Mouse (Mus musculus) stomach, embryonic 15.5 days (tissue): ENCODE data around the gene Rnf26. TPM values are rescaled to one million over a fixed set of nuclear protein-coding genes. Genes with fewer than 3 reads are reported as not detected.
A peak's percentile ranks its signal among the peaks of the same experiment; 100 is the strongest.

Experiments
- ATAC-seq: fragments of 200-750 bp; cut with Nextera tagmentation; 2 replicates; pipeline ENCODE4 v1.8.0; 2017; ENCODE audit warnings: low read depth, moderate number of reproducible peaks, moderate TSS enrichment; ENCODE audit not compliant: insufficient read depth, low FRiP score
- H3K27ac ChIP-seq: fragments of 300-500 bp; sonication (generic); 2 replicates; pipeline ENCODE4 v1.5.1; 2015; ENCODE audit warnings: mild to moderate bottlenecking, inconsistent platforms
- H3K27me3 ChIP-seq: fragments of 300-500 bp; sonication (generic); replicated peaks from 2 replicates; pipeline ENCODE4 v1.6.1; 2015; ENCODE audit warnings: inconsistent platforms
- H3K36me3 ChIP-seq: fragments of 300-500 bp; sonication (generic); 2 replicates; pipeline ENCODE4 v1.6.1; 2015; ENCODE audit warnings: inconsistent platforms
- H3K4me1 ChIP-seq: fragments of 300-500 bp; sonication (generic); 2 replicates; pipeline ENCODE4 v1.6.1; 2015; ENCODE audit warnings: inconsistent platforms
- H3K4me2 ChIP-seq: fragments of 300-500 bp; sonication (generic); 2 replicates; pipeline ENCODE4 v1.6.1; 2015; ENCODE audit warnings: mild to moderate bottlenecking, inconsistent platforms
- H3K4me3 ChIP-seq: fragments of 300-500 bp; sonication (generic); replicated peaks from 2 replicates; pipeline ENCODE4 v1.5.1; 2015; ENCODE audit warnings: inconsistent platforms
- H3K9ac ChIP-seq: fragments of 300-500 bp; sonication (generic); 2 replicates; pipeline ENCODE4 v1.6.1; 2015; ENCODE audit warnings: inconsistent platforms
- H3K9me3 ChIP-seq: fragments of 300-500 bp; sonication (generic); 2 replicates; pipeline ENCODE4 v1.6.1; 2016; ENCODE audit warnings: inconsistent platforms
- WGBS: fragments of 180-500 bp; shearing (Covaris S2); methylation state at CpG from one replicate; pipeline ENCODE4 v1.1.7; 2015; 5-methylcytosine and 5-hydroxymethylcytosine counted together
- polyA plus RNA-seq: library from polyadenylated mRNA; unstranded; fragments of >200 nt; fragmentation: Nextera tagmentation; extraction: Ambion mirVana; gene quantifications from 2 replicates; pipeline ENCODE4 v1.2.1, GENCODE M21; 2015

Gene Rnf26
- polyA plus RNA-seq, 1 experiment from 2014 or later, result 59.9 TPM

GRCm38 (mm10) chr9:44106596-44106995 lies 6.7 kb downstream of the Rnf26 start:
- no peak overlapping the region for H3K9ac ChIP-seq
- ATAC-seq, result no peak
- no peaks in the 10 kb centered on the region for H3K9me3 ChIP-seq
- no peaks in the 10 kb centered on the region for H3K27me3 ChIP-seq
- H3K36me3 ChIP-seq, result no peaks in the 10 kb centered on the region; the same call in 1 of the 2 replicates
- peak overlapping the region; percentile 62 for H3K27ac ChIP-seq
- H3K4me3 ChIP-seq, result no peak overlapping the region
- 69% methylated on average over 4 of the region's 4 CpGs for WGBS
- H3K4me2 ChIP-seq, result peak overlapping the region; percentile 38
- peaks cover 48% of the 10 kb centered on the region for H3K4me1 ChIP-seq

- Histone ChIP-seq H3K4me3 (no peak overlapping the region), H3K27ac (peak overlapping the region; percentile 62; the same call in 1 of the 2 replicates), H3K4me1 (peaks cover 48% of the 10 kb centered on the region)
Observed at GRCm38 (mm10) chr9:44106182-44106581, 7.1 kb downstream of the Rnf26 start.

DNA sequence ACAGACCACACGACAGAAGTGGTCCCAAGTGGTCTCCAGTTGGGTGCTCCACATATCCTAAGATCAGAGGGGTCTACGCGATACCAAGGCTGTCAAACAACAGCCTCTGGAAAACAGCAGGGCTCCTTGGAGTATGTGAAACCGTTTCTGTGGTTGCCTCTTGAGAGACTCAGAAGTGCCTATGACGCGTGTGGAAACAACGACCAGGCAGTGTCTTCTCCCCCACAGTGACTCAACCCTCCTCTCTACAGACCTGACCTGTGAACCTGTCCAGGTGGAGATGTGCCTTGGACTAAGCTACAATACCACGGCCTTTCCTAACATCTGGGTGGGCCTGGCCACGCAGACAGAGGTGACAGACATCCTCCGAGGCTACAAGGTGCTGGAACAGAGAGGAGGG lies 7.5 kb downstream of the Rnf26 start:
- H3K9ac ChIP-seq, result no peak overlapping the region
- no peaks in the 10 kb centered on the region; the same call in 1 of the 2 replicates for H3K36me3 ChIP-seq
- no peaks in the 10 kb centered on the region for H3K27me3 ChIP-seq
- H3K4me3 ChIP-seq, result no peak overlapping the region
- H3K4me2 ChIP-seq, result no peak overlapping the region
- no peaks in the 10 kb centered on the region for H3K9me3 ChIP-seq
- ATAC-seq, result no peak
- H3K4me1 ChIP-seq, result peaks cover 48% of the 10 kb centered on the region
- no peak overlapping the region for H3K27ac ChIP-seq
- 85% methylated on average over 10 of the region's 10 CpGs for WGBS

More at GRCm38 (mm10) chr9:44106182-44106581, 7.1 kb downstream of the Rnf26 start:
- no peak overlapping the region for H3K4me2 ChIP-seq
- no peaks in the 10 kb centered on the region for H3K27me3 ChIP-seq
- H3K36me3 ChIP-seq, result no peaks in the 10 kb centered on the region; the same call in 1 of the 2 replicates
- H3K9ac ChIP-seq, result no peak overlapping the region
- ATAC-seq, result no peak
- WGBS, result 90% methylated on average over 7 of the region's 7 CpGs
- H3K9me3 ChIP-seq, result no peaks in the 10 kb centered on the region

DNA sequence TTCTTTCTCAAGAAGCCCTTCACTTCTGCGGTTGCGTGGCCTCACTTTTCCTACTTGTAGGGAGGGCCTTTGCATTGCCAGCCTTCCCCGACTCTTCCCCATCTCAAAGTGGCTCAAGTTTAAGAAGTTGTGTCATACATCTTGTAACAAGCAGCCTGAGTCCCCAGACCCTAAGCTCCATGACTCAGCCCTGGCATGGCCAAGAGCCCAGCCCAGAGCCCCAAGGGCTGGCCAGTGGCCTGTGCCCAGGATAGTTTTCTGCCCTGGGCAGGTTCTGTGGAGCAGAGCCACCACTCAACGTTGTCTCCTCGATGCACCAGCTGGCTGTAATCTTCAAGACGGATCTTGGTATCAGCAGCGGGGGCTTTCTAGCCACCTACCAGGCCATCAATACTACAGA lies 8.4 kb downstream of the Rnf26 start:
- peaks cover 41% of the 10 kb centered on the region for H3K4me1 ChIP-seq
- H3K27ac ChIP-seq, result no peak overlapping the region
- 85% methylated on average over 7 of the region's 7 CpGs for WGBS
- no peak overlapping the region for H3K4me3 ChIP-seq
- no peaks in the 10 kb centered on the region for H3K27me3 ChIP-seq
- no peak overlapping the region for H3K9ac ChIP-seq
- H3K4me2 ChIP-seq, result no peak overlapping the region
- ATAC-seq, result no peak
- H3K9me3 ChIP-seq, result no peaks in the 10 kb centered on the region
- H3K36me3 ChIP-seq, result no peaks in the 10 kb centered on the region; the same call in 1 of the 2 replicates

GRCm38 (mm10) chr9:44101490-44101889 lies 11.8 kb downstream of the Rnf26 start, which contains the start of gene Mfrp:
Gene Mfrp (plus strand): TSS chr9:44101729.
- no peak for ATAC-seq
- H3K4me2 ChIP-seq, result no peak within 1 kb of the TSS

DNA sequence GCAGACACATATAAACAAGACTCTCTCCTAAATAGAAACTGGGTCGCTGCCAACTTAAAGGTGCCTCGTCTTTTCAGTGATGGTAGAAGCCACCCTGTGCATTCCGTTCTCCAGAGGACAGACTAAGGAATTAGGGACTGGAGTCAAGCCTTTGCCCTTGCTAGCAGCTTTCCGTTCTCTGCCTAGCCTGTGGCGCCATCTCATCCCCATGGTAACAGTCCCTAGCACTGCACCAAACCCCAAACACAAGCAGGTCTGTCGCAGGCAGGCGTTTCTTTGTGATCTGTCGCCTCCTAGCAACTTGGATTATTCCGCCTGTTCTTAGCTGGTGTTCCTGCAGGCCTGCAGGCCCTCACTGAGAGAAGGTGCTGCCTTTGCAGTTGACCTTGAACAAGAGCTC lies 16.8 kb downstream of the Rnf26 start:
- no peak overlapping the region for H3K4me2 ChIP-seq
- peaks cover 6% of the 10 kb centered on the region for H3K4me1 ChIP-seq
- no peaks in the 10 kb centered on the region for H3K27me3 ChIP-seq
- ATAC-seq, result no peak
- H3K9me3 ChIP-seq, result no peaks in the 10 kb centered on the region
- H3K27ac ChIP-seq, result no peak overlapping the region
- no peak overlapping the region for H3K9ac ChIP-seq
- WGBS, result 35% methylated on average over 9 of the region's 9 CpGs
- H3K36me3 ChIP-seq, result 0 out of 2 replicates have a peak, but pooled peaks cover 4% of the 10 kb centered on the region
- no peak overlapping the region for H3K4me3 ChIP-seq

More at GRCm38 (mm10) chr9:44101490-44101889, 11.8 kb downstream of the Rnf26 start, which contains the start of gene Mfrp:
- H3K4me1 ChIP-seq, result 0 out of 2 replicates have a peak, but pooled peaks cover 8% of the 10 kb centered on the region
- H3K36me3 ChIP-seq, result no peaks in the 10 kb centered on the region; the same call in 1 of the 2 replicates
- no peaks in the 10 kb centered on the region for H3K9me3 ChIP-seq
- H3K27me3 ChIP-seq, result no peaks in the 10 kb centered on the region
- H3K4me3 ChIP-seq, result no peak within 1 kb of the TSS
- H3K27ac ChIP-seq, result no peak within 1 kb of the TSS
- 71% methylated on average over 9 of the region's 9 CpGs for WGBS
- no peak within 1 kb of the TSS for H3K9ac ChIP-seq

DNA sequence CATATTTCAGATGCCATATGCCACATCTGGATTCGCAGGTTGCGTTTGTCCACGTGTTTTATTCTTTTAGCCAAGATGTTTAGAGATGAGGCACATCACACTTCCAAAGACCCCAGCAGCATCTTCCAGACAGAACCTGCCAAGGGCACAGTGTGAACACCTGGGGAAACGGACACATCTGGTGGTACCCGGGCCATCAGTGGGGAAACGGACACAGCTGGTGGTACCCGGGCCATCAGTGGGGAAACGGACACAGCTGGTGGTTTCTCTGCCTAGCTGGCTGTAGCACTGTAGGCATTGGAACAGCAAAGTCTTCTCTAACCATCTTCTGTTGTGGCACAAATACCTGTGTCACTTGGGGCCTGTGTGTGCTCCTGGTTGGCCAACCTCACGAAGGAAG lies 17.5 kb downstream of the Rnf26 start:
- no peak for ATAC-seq
- Histone ChIP-seq H3K4me2 (no peak overlapping the region), H3K36me3 (0 out of 2 replicates have a peak, but pooled peaks cover 4% of the 10 kb centered on the region), H3K4me1 (peaks cover 6% of the 10 kb centered on the region), H3K9ac (no peak overlapping the region), H3K27ac (no peak overlapping the region), H3K9me3 (no peaks in the 10 kb centered on the region), H3K27me3 (no peaks in the 10 kb centered on the region), H3K4me3 (no peak overlapping the region)
- WGBS, result 88% methylated on average over 9 of the region's 9 CpGs

GRCm38 (mm10) chr9:44094737-44095136 lies 18.6 kb downstream of the Rnf26 start:
- no peak for ATAC-seq
- Histone ChIP-seq H3K27ac (no peak overlapping the region), H3K4me2 (no peak overlapping the region)

DNA sequence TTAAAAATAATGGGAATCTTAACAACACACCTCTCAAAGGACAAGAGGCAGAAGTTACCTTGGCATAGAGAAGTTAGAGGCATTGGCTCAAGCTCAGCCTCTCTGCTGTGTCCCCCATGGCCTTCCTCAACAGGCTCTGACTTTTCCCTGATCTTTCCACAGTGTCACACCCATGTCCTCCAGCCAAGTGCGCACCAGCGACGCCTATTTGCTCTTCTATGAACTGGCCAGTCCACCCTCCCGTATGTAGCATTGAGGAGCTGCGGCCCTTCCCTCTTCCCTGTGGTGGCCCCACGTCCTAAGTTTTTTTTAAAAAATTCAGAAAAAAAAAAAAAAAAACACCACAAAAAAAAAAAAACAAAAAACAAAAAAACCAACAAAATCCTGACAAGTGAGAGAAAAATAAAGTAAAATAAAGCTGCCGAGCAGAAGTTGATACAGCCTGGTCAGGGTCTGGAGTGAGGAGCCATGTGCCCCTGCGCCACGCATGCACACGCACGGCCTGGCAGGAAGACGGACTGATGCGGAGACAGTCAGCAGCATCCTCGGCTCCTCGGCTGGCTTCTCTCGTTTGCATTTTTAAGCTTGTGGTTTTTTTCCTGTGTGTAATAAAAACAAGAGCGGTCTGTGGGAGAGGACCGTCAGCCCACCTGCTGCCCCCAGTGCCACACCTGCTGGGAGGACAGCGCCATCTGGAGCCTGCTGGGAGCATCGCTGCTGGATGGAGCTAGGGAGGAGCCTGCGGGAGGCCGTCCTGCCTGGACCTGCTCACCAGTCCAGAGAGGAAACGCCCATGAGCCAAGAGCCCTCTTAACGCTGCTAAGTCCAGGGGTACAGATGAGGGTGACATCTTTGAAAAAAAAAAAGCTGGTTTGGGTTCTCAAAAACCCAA lies 19.5 kb downstream of the Rnf26 start:
- no peak overlapping the region for H3K27ac ChIP-seq
- H3K4me2 ChIP-seq, result peak overlapping the region; percentile 13; the same call in 1 of the 2 replicates
- H3K9ac ChIP-seq, result no peak overlapping the region
- no peak overlapping the region for H3K4me3 ChIP-seq
- H3K27me3 ChIP-seq, result no peaks in the 10 kb centered on the region
- peaks cover 6% of the 10 kb centered on the region for H3K4me1 ChIP-seq
- 39% methylated on average over 24 of the region's 24 CpGs for WGBS
- peak; percentile 38; the same call in 1 of the 2 replicates for ATAC-seq
- 0 out of 2 replicates have a peak, but pooled peaks cover 4% of the 10 kb centered on the region for H3K36me3 ChIP-seq
- no peaks in the 10 kb centered on the region for H3K9me3 ChIP-seq

More at GRCm38 (mm10) chr9:44094737-44095136, 18.6 kb downstream of the Rnf26 start:
- no peak overlapping the region for H3K9ac ChIP-seq
- H3K4me1 ChIP-seq, result peaks cover 6% of the 10 kb centered on the region
- 0 out of 2 replicates have a peak, but pooled peaks cover 4% of the 10 kb centered on the region for H3K36me3 ChIP-seq
- H3K9me3 ChIP-seq, result no peaks in the 10 kb centered on the region
- no peak overlapping the region for H3K4me3 ChIP-seq
- 75% methylated on average over 3 of the region's 3 CpGs for WGBS
- no peaks in the 10 kb centered on the region for H3K27me3 ChIP-seq

DNA sequence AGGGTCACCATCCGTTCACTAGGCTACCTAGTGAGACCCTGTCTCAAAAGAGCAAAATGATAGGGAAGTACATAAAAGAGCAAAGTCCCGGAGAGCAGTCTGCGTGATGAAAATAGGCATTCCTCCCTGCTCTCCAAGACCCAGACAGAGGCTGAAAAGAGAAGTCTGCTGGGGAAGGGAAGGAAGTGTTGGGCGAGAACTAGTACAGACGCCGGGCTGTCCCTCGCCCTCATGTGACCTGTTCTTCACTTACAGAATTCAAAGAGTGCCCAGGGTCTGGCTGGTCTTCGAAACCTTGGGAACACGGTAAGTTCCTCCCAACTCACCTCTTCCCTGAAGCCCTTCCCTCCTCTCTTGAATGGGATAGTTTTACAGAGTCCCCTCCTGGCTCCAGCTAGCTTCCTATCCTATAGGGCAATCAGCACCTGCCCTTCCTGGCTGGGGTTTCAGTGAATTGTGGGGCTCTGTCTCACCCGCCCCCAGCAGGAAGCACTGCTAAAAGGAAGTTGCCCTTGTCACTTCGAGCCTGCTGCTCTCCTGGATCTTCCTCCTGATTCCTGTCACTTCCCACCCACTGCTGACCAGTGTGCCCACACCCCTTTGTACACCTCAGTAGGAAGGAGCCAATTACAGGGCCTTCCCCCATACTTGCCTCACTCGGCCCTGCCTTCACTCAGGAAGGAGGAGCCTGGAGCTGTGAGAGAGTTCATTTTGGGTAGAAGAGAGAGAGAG lies 24.3 kb downstream of the Rnf26 start:
- WGBS, result 55% methylated on average over 12 of the region's 12 CpGs
- no peaks in the 10 kb centered on the region for H3K9me3 ChIP-seq
- H3K9ac ChIP-seq, result no peak overlapping the region
- H3K4me1 ChIP-seq, result peaks cover 38% of the 10 kb centered on the region
- H3K27me3 ChIP-seq, result 0 out of 2 replicates have a peak, but pooled peaks cover 6% of the 10 kb centered on the region
- H3K36me3 ChIP-seq, result 0 out of 2 replicates have a peak, but pooled peaks cover 4% of the 10 kb centered on the region
- no peak overlapping the region for H3K4me3 ChIP-seq
- no peak overlapping the region for H3K4me2 ChIP-seq
- no peak for ATAC-seq
- H3K27ac ChIP-seq, result 0 out of 2 replicates have a peak overlapping the region, but pooled peaks have one; percentile 9

DNA sequence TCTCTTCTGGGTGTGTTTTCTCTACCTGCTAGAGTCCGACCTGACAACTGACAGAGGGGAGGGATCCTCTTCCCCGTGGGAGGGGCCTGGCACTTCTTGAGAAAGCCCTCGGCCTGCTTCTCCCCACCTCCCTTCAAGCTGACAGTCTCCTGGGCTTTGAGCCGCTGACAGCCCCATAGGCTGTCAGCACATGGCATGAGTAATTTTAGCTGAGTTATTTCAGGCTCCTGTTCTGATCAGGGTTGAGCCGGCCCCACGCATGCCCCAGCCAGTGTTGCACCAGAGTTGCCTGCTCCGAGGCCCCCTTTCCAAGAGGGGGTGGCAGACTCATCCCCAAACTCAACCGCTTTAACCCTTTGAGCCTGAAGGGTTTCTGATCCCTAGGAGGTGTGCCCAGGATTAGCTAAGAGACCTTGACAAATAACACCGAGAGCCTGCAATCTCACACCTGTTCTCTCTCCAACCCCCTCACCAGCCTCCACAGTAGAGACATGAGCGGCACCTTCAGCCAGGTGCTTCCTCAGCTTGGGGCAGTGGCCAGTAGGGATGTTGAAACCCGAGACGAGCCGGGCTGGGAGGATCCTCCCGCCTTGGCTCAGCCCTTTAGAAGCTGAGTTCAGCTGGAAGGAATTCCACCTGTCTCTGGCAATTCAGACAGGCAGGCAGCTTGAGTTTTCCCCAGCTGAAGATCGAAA lies 25.4 kb downstream of the Rnf26 start:
- H3K9ac ChIP-seq, result no peak overlapping the region
- peak overlapping the region; percentile 28; the same call in 1 of the 2 replicates for H3K4me2 ChIP-seq
- H3K36me3 ChIP-seq, result no peaks in the 10 kb centered on the region
- no peak overlapping the region for H3K4me3 ChIP-seq
- WGBS, result 8% methylated on average over 15 of the region's 15 CpGs
- no peak; the same call in 1 of the 2 replicates for ATAC-seq
- H3K27ac ChIP-seq, result peak overlapping the region; percentile 46; the same call in 1 of the 2 replicates
- peaks cover 43% of the 10 kb centered on the region for H3K4me1 ChIP-seq
- H3K9me3 ChIP-seq, result no peaks in the 10 kb centered on the region
- H3K27me3 ChIP-seq, result 0 out of 2 replicates have a peak, but pooled peaks cover 6% of the 10 kb centered on the region
